Mouse (Mus musculus) intestine, embryonic 14.5 days (tissue): Measurements from ENCODE around the gene Dennd1a. TPM values are rescaled to one million over a fixed set of nuclear protein-coding genes. Genes with fewer than 3 reads are reported as not detected.

Experiments used
- ATAC-seq: fragments of 200-750 bp; cut with Nextera tagmentation; replicated peaks from 2 replicates; pipeline ENCODE4 v1.8.0; 2017; ENCODE audit warnings: low read depth, moderate number of reproducible peaks, moderate TSS enrichment, moderate library complexity; ENCODE audit not compliant: low FRiP score, low TSS enrichment
- DNase-seq: peaks from one replicate; pipeline ENCODE4 v3.0.0-alpha.2; 2018; ENCODE audit warnings: low spot score
- H3K27ac ChIP-seq: fragments of 300-500 bp; sonication (generic); 2 replicates; pipeline ENCODE4 v1.5.1; 2014; ENCODE audit warnings: low read depth, mild to moderate bottlenecking, control low read depth
- H3K27me3 ChIP-seq: fragments of 300-500 bp; sonication (generic); replicated peaks from 2 replicates; pipeline ENCODE4 v1.6.1; 2014; ENCODE audit warnings: low read length, control low read depth; ENCODE audit not compliant: control insufficient read depth, insufficient read depth
- H3K36me3 ChIP-seq: fragments of 300-500 bp; sonication (generic); 2 replicates; pipeline ENCODE4 v1.6.1; 2014; ENCODE audit warnings: low read length, control low read depth; ENCODE audit not compliant: control insufficient read depth, insufficient read depth
- H3K4me1 ChIP-seq: fragments of 300-500 bp; sonication (generic); replicated peaks from 2 replicates; pipeline ENCODE4 v1.6.1; 2014; ENCODE audit warnings: low read length, control low read depth, mixed read lengths; ENCODE audit not compliant: control insufficient read depth, insufficient read depth
- H3K4me2 ChIP-seq: fragments of 300-500 bp; sonication (generic); 2 replicates; pipeline ENCODE4 v1.6.1; 2014; ENCODE audit warnings: low read length
- H3K4me3 ChIP-seq: fragments of 300-500 bp; sonication (generic); 2 replicates; pipeline ENCODE4 v1.5.1; 2014; ENCODE audit warnings: low read depth, low read length, control low read depth, mixed read lengths
- H3K9ac ChIP-seq: fragments of 300-500 bp; sonication (generic); 2 replicates; pipeline ENCODE4 v1.6.1; 2014; ENCODE audit warnings: mild to moderate bottlenecking, low read length
- H3K9me3 ChIP-seq: fragments of 300-500 bp; sonication (generic); 2 replicates; pipeline ENCODE4 v1.6.1; 2016; ENCODE audit warnings: low read length, control low read depth; ENCODE audit not compliant: control insufficient read depth
- WGBS: fragments of 180-500 bp; shearing (Covaris S2); extraction: QIAGEN DNeasy Blood & Tissue Kit; methylation state at CpG from one replicate; pipeline ENCODE4 v1.1.7; 2014; 5-methylcytosine and 5-hydroxymethylcytosine counted together
- polyA plus RNA-seq: library from polyadenylated mRNA; unstranded; fragments of >200 nt; fragmentation: Nextera tagmentation; extraction: Ambion mirVana; gene quantifications from 2 replicates; pipeline ENCODE4 v1.2.1, GENCODE M21; 2014

Gene Dennd1a
- polyA plus RNA-seq, 1 experiment from 2014 or later, result 11.6 TPM

DNA sequence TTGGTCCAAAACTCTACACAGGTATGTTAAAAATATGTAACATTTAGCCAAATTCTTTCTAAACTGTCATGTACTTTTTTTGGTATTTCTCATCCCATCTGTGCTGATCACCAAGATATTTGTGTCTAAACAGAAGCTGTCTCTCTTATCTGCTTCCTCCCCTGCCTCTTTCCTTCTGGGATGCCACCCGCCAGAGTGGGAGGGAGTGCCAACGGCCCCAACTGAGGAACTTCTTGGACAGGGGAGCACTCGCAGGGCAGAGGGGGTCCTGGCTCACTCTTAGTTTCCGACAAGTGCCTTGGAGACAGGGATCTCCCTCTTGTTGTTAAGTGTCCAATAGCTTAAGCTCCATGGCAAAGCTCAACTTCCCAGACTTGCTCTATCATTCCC, 263.5 kb downstream of the Dennd1a start:
- no peak overlapping the region for H3K4me3 ChIP-seq
- H3K36me3 ChIP-seq, result no peaks in the 10 kb centered on the region
- no peaks in the 10 kb centered on the region for H3K27me3 ChIP-seq
- DNase-seq (no peak), ATAC-seq (no peak)
- no peak overlapping the region for H3K27ac ChIP-seq
- no peaks in the 10 kb centered on the region for H3K9me3 ChIP-seq
- no peak overlapping the region for H3K9ac ChIP-seq
- 81% methylated on average over 4 of the region's 4 CpGs for WGBS
- H3K4me1 ChIP-seq, result no peaks in the 10 kb centered on the region
- H3K4me2 ChIP-seq, result no peak overlapping the region

DNA sequence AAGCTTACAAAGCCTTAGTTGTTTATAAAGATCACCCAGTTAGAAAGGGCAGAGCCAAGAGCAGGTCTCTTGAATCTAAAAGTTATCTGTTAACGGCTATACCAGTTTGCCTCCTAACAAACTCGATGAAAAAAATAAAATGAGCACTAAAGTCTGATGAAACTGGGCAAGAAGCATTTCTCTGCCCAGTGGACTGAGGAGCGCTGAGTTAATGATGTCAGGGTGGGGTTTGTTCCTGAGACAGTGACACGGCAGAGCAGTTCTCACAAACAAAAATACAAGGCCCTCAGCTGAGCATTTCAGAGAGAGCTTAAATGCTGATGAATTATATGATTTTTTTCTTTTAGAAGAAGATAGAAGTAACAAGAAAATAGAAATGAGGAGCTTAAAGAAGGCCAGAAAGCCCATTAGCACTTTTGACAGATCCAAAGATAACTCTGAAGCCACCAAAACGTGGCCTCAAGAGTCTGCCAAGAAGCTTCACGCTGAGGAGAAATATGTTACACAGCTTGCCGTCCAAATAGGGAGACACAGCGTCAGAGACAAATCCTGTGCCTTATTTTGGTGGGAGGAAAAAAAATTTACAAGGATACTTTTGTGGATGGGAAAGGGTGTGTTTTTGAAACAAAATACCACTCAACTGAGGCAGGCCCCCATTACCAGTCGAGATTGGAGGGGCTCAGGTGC, 264.0 kb downstream of the Dennd1a start:
- H3K9ac ChIP-seq, result no peak overlapping the region

GRCm38 (mm10) chr2:38021166-38021565, 266.0 kb downstream of the Dennd1a start:
- Histone ChIP-seq H3K9ac (no peak overlapping the region), H3K4me3 (no peak overlapping the region), H3K27me3 (no peaks in the 10 kb centered on the region), H3K4me1 (no peaks in the 10 kb centered on the region), H3K9me3 (no peaks in the 10 kb centered on the region), H3K27ac (no peak overlapping the region), H3K4me2 (no peak overlapping the region), H3K36me3 (no peaks in the 10 kb centered on the region)
- 97% methylated on average over 9 of the region's 9 CpGs for WGBS
- ATAC-seq, result no peak
- DNase-seq, result no peak

More for the DNA sequence above, 264.0 kb downstream of the Dennd1a start:
- no peak overlapping the region for H3K27ac ChIP-seq
- no peaks in the 10 kb centered on the region for H3K27me3 ChIP-seq
- DNase-seq, result no peak
- no peak overlapping the region for H3K4me2 ChIP-seq
- no peaks in the 10 kb centered on the region for H3K36me3 ChIP-seq
- no peak for ATAC-seq
- H3K4me3 ChIP-seq, result no peak overlapping the region
- no peaks in the 10 kb centered on the region for H3K9me3 ChIP-seq
- 76% methylated on average over 9 of the region's 9 CpGs for WGBS
- H3K4me1 ChIP-seq, result no peaks in the 10 kb centered on the region

GRCm38 (mm10) chr2:38014702-38015101, 272.5 kb downstream of the Dennd1a start:
- no peak overlapping the region for H3K27ac ChIP-seq
- peaks cover 7% of the 10 kb centered on the region; the same call in 1 of the 2 replicates for H3K4me1 ChIP-seq
- no peaks in the 10 kb centered on the region for H3K27me3 ChIP-seq
- H3K4me2 ChIP-seq, result no peak overlapping the region
- H3K36me3 ChIP-seq, result no peaks in the 10 kb centered on the region
- ATAC-seq (no peak), DNase-seq (no peak)
- 86% methylated on average over 1 of the region's 1 CpGs for WGBS
- no peak overlapping the region for H3K4me3 ChIP-seq
- H3K9ac ChIP-seq, result no peak overlapping the region
- H3K9me3 ChIP-seq, result no peaks in the 10 kb centered on the region

GRCm38 (mm10) chr2:38013839-38014365, 273.3 kb downstream of the Dennd1a start:
- no peak overlapping the region for H3K27ac ChIP-seq
- H3K27me3 ChIP-seq, result no peaks in the 10 kb centered on the region
- peaks cover 7% of the 10 kb centered on the region; the same call in 1 of the 2 replicates for H3K4me1 ChIP-seq
- no peak for ATAC-seq
- no peak for DNase-seq
- no peak overlapping the region for H3K4me2 ChIP-seq
- H3K36me3 ChIP-seq, result no peaks in the 10 kb centered on the region
- no peak overlapping the region for H3K9ac ChIP-seq
- 45% methylated on average over 5 of the region's 5 CpGs for WGBS
- H3K9me3 ChIP-seq, result no peaks in the 10 kb centered on the region
- no peak overlapping the region for H3K4me3 ChIP-seq

DNA sequence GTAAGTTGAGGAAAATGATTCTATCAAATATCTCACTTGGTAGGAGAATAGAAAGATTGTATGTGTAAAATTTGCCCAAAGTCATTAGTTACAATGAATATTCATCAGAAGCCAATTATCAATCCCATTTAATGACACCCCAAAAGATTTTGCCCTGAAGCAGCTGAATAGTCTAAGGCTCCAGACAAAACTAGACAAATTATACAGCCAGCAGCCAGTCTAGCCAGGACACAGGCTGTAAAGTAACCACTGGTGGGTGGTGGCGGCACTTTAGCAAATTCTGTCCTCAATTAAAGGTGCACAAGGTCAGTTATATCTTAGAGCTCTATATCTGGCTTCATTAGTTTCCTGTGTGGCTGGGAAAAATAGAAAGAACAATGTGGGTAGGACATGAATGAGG, 280.0 kb downstream of the Dennd1a start:
- Histone ChIP-seq H3K4me1 (no peaks in the 10 kb centered on the region), H3K4me2 (no peak overlapping the region), H3K9ac (no peak overlapping the region), H3K27me3 (no peaks in the 10 kb centered on the region), H3K27ac (no peak overlapping the region), H3K4me3 (no peak overlapping the region), H3K36me3 (no peaks in the 10 kb centered on the region), H3K9me3 (no peaks in the 10 kb centered on the region)
- DNase-seq (no peak), ATAC-seq (no peak)
- WGBS, result 86% methylated on average over 1 of the region's 1 CpGs

DNA sequence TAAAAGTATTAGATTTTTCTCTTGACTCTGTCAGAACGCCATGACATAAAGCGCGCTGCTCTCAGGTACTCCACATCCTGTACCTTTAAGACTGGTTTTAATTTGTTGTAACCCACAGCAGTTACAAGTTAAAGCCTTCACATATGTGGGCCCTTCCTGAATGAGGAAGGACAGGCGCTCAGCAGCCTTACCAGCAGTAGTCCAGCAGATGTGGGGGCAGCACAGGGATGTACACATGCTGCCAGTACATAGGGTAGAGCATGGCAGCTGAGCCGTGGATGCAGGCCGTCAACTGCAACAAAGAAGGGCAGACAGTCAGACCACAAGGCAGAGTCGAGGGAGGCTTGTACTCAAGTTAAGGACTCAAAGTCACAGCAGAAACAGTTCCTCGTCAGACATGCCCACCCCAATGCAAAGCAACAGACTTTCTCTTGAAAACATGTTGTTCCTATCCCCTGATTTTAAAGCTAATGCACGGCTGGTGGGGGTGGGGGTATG, 284.0 kb downstream of the Dennd1a start:
- WGBS, result 86% methylated on average over 9 of the region's 9 CpGs
- Histone ChIP-seq H3K4me2 (no peak overlapping the region), H3K9ac (no peak overlapping the region), H3K9me3 (no peaks in the 10 kb centered on the region), H3K4me3 (no peak overlapping the region), H3K27me3 (no peaks in the 10 kb centered on the region), H3K4me1 (no peaks in the 10 kb centered on the region), H3K36me3 (no peaks in the 10 kb centered on the region), H3K27ac (no peak overlapping the region)
- no peak for ATAC-seq
- DNase-seq, result no peak

DNA sequence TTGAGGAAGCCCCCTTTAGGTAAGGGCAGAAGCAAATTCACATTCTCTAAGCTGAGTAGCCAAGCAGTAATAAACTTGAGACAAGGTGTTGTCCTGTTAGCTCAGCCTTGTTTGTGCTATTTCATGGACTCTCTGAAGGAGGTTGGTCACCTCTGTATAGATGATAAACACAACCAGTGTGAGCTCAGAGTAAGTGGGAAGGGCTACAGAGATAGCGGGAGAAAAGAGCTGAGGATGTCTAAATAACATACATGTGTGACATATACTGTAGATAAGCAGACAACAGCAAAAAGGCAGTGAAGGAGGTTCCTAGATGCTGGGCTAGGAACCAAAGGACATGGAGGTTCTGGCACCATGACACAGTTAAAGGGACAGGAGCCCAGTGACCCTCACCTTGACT, 286.2 kb downstream of the Dennd1a start:
- Histone ChIP-seq H3K4me1 (no peaks in the 10 kb centered on the region), H3K4me3 (no peak overlapping the region), H3K9me3 (no peaks in the 10 kb centered on the region), H3K27ac (no peak overlapping the region), H3K9ac (no peak overlapping the region), H3K4me2 (no peak overlapping the region), H3K27me3 (no peaks in the 10 kb centered on the region), H3K36me3 (no peaks in the 10 kb centered on the region)
- DNase-seq (no peak), ATAC-seq (no peak)
- 94% methylated on average over 1 of the region's 1 CpGs for WGBS

DNA sequence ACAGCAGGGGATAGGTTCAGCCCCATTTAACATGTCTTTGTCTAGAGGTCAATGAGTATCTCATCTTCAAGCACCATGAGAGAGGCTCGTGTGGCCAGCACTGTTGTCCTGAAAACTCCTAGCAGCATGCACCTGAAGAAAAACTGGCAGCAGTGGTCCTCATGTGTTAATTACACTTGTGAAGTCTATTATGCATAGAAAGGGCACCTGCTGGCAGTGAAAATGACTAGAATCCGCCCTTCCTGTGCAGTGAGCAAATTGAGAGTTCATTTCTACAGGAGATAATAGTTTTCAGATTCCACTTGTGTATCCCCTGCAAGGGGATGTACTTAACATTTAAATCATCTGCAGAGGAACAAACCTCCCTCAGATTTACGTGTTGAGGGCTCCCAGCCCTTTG, 289.2 kb downstream of the Dennd1a start:
- no peaks in the 10 kb centered on the region for H3K36me3 ChIP-seq
- ATAC-seq (no peak), DNase-seq (no peak)
- no peak overlapping the region for H3K27ac ChIP-seq
- H3K27me3 ChIP-seq, result no peaks in the 10 kb centered on the region
- H3K4me2 ChIP-seq, result no peak overlapping the region
- H3K9me3 ChIP-seq, result no peaks in the 10 kb centered on the region
- 56% methylated on average over 3 of the region's 3 CpGs for WGBS
- H3K9ac ChIP-seq, result no peak overlapping the region
- no peak overlapping the region for H3K4me3 ChIP-seq
- no peaks in the 10 kb centered on the region for H3K4me1 ChIP-seq
